Mouse (Mus musculus) CD4-positive, CD25-positive, alpha-beta regulatory T cell, adult 2 months (primary cell): ENCODE results near the gene Smlr1.

Experiments used
- DNase-seq: peaks from one replicate; pipeline ENCODE4 v3.0.0-alpha.2; 2012; ENCODE audit warnings: low read depth, low spot score

The Smlr1 gene

DNA sequence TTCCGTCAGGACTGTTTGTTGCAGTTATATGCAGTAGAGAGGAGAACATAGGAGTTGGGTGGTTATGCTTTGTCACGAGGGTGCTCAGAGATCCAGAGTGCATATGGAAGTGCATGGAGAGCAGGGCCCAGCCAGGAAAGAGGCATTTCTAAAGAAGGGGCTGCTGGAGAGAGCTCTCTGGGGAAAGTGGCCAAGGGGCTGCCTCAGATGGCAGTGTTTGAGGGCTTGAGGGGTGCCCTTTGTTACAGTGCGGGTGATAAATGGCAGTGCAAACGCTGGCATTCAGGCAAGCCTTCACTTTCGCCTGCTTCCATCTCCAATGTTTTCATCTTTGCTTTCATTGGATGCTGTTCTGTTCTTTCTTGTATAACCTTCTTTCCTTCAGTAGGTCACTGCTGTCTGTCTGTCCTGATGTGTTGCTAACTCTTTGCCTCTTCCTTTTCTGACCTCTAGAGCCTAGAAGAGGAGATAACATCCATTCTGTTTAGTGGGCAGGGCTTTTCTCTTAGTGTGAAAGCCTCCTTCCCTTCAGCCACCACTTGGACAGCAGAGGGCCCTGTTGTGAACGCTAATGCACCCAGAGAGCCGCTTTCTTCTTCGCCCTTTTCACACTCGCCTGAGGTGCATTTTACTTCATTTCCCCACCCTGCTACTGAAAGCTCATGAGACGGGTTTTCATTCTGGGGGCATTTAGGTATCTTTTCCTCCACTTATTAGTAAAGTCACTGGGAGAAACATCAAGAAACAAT lies 36.6 kb downstream of the Smlr1 start:
- no peak for DNase-seq

DNA sequence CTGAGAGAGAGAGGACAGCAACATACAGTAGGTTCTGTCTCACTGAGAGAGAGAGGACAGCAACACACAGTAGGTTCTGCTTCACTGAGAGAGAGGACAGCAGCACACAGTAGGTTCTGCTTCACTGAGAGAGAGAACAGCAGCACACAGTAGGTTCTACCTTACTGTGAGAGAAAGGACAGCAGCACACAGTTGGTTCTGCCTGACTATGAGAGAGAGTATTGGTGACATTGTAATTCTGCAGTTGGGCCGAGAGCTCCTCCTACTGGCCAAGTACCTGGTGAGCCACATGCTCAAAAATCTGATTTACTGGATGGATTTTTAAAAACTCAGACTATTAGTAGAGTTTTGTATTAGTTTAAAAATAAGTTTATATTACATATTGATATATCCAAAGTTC lies 47.6 kb downstream of the Smlr1 start:
- DNase-seq = peak; percentile 74

- DNase-seq = no peak
Observed at GRCm38 (mm10) chr10:25482791-25483190, 53.3 kb downstream of the Smlr1 start.

GRCm38 (mm10) chr10:25479716-25480115 lies 56.4 kb downstream of the Smlr1 start:
- no peak for DNase-seq
